Mouse (Mus musculus) liver, postnatal 0 days (tissue): ENCODE results near the gene Klc3.

ENCODE experiments used
- CTCF ChIP-seq: sonication (generic); IDR thresholded peaks from 2 replicates; pipeline ENCODE4 v1.5.1; 2016; ENCODE audit warnings: antibody characterized with exemption, low read depth
- EP300 ChIP-seq: IDR thresholded peaks from 2 replicates; pipeline ENCODE4 v1.6.1; 2016; ENCODE audit warnings: antibody characterized with exemption, low read depth, mild to moderate bottlenecking

DNA sequence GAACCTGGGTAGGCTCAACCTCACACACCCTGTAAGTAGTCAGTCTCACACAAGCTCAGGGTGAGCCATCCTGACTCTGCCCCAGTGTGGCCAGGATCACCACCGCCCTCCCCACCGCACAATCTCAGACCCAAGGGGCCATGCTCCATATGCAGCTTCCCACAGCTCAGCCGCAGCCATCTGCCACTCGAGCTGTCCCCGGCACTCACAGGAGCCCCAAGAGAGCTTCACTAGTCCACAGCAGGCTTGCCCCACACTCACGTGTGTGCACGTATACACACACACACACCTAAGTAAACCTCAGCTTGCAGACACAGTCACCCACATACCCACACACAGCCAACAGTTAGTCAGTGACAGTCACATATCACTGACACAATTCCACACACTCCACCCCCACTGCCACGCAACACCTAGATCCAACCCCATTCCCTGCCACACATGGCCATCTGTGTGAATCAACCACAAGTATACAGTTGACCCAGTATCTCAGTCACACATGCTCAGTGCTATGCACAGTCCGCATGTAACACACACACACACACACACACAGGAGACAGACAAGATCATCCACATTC lies 1.3 kb downstream of the Klc3 start:
- no peak for TF ChIP-seq CTCF
- no peak for TF ChIP-seq EP300
